ENCODE assay signal across 8 mouse cellular contexts in genomic region chr11:101211970-101212369, GRCm38 (mm10). TPM values are rescaled to one million over a fixed set of nuclear protein-coding genes. Genes with fewer than 3 reads are reported as not detected.
DNase-seq lines count a peak whose midpoint lies in the region; ATAC-seq and TF ChIP-seq lines count a peak whose summit lies in the region.

No protein-coding gene starts in this region.

- H3K27me3 ChIP-seq in liver, adult 2 months (ENCODE audit: control insufficient read depth, insufficient read depth, low read length), result no peaks in the 10 kb centered on the region
- H3K27me3 ChIP-seq in liver, embryonic 11.5 days (replicated peaks; ENCODE audit: control insufficient read depth, insufficient read depth, low read length), result no peaks in the 10 kb centered on the region

- no peaks in the 10 kb centered on the region for H3K79me2 ChIP-seq in liver, adult 2 months (ENCODE audit: control insufficient read depth, insufficient read depth, low read length)

- H3K36me3 ChIP-seq in liver, adult 2 months (ENCODE audit: control insufficient read depth, insufficient read depth, low read length), result peaks cover 47% of the 10 kb centered on the region
- H3K36me3 ChIP-seq in liver, embryonic 11.5 days (ENCODE audit: control insufficient read depth, insufficient read depth, low read length), result peaks cover 6% of the 10 kb centered on the region

- H3K4me2 ChIP-seq in liver, embryonic 11.5 days, result no peak overlapping the region

- no peak for ATAC-seq in liver, embryonic 11.5 days (replicated peaks; ENCODE audit: low FRiP score)

- H3K9ac ChIP-seq in liver, adult 2 months (ENCODE audit: low read depth, low read length), result no peak overlapping the region
- H3K9ac ChIP-seq in liver, embryonic 11.5 days (ENCODE audit: low read depth, low read length), result no peak overlapping the region

- no peak overlapping the region for H3K4me3 ChIP-seq in liver, adult 2 months (ENCODE audit: insufficient read depth, low read depth, low read length)
- no peak overlapping the region for H3K4me3 ChIP-seq in liver, embryonic 11.5 days (ENCODE audit: low read depth, low read length)

- WGBS in liver, adult 2 months, result 51% methylated on average over 3 of the region's 3 CpGs
- WGBS in liver, embryonic 11.5 days, result 47% methylated on average over 3 of the region's 3 CpGs

- H3K9me3 ChIP-seq in liver, embryonic 11.5 days (ENCODE audit: control insufficient read depth, low read length), result no peaks in the 10 kb centered on the region

- no peak overlapping the region for H3K27ac ChIP-seq in liver, adult 2 months (replicated peaks; ENCODE audit: insufficient read depth, low read depth, low read length)
- H3K27ac ChIP-seq in liver, embryonic 11.5 days (ENCODE audit: low read depth, low read length), result no peak overlapping the region

- peak; percentile 70 for DNase-seq in liver, adult 2 months (ENCODE audit: extremely low read depth, low read depth, low spot score)
- no peak for DNase-seq in liver, embryonic 11.5 days (ENCODE audit: low spot score)
- peak; percentile 60 for DNase-seq in MEL-GATA-1-ER (ENCODE audit: extremely low read depth, low read depth)
- peak; percentile 74 for DNase-seq in c-Kit-positive CD71-positive TER-119-negative erythroid progenitor cells, embryonic 14.5 days (ENCODE audit: low read depth)
- DNase-seq in hindlimb bud, embryonic 11.5 days (ENCODE audit: extremely low spot score, low read depth, low spot score), result peak; percentile 87
- DNase-seq in lung, postnatal 25 days (ENCODE audit: low spot score), result peak; percentile 86
- DNase-seq in adrenal gland, adult 18-20 months (ENCODE audit: low spot score in 2 of 2), result no peak
- no peak for DNase-seq in thymus, postnatal 25 days

- TF ChIP-seq POLR2A in liver, adult 2 months (IDR thresholded peaks at IDR 0.05; ENCODE audit: extremely low read depth, insufficient read depth, low read length), result no peak

- TF ChIP-seq CTCF in liver, adult 2 months (IDR thresholded peaks at IDR 0.05; ENCODE audit: low read depth, low read length), result peak; percentile 42

- no peaks in the 10 kb centered on the region for H3K4me1 ChIP-seq in liver, adult 2 months (ENCODE audit: control insufficient read depth, insufficient read depth, low read length)
- H3K4me1 ChIP-seq in liver, embryonic 11.5 days (replicated peaks; ENCODE audit: control insufficient read depth, insufficient read depth, low read length), result no peaks in the 10 kb centered on the region

RNA-seq across cellular contexts. Expression of gene Ezh1, which starts 14.3 kb away (rescaled TPM):
- 10.5 and 10.8 TPM in 2 replicates for total RNA-seq in liver, adult 2 months (2014; rRNA removed)
- 7.5 and 9.2 TPM in 2 replicates for polyA plus RNA-seq in liver, adult 2 months (2012; rRNA removed)
- polyA plus RNA-seq in liver, embryonic 11.5 days (2014; fragmentation: Nextera tagmentation; extraction: Ambion mirVana), result 11.8 and 12.4 TPM in 2 replicates
- total RNA-seq in adrenal gland, adult 18-20 months (2021), result 10 to 100 TPM; 29.5 to 35.6 TPM

RNA-seq across cellular contexts. Expression of gene Ramp2, which starts 33.9 kb away (rescaled TPM):
- total RNA-seq in liver, adult 2 months (2014; rRNA removed), result 4.9 and 6.6 TPM in 2 replicates
- 16.4 and 22.5 TPM in 2 replicates for polyA plus RNA-seq in liver, adult 2 months (2012; rRNA removed)
- 62.4 and 64.2 TPM in 2 replicates for polyA plus RNA-seq in liver, embryonic 11.5 days (2014; fragmentation: Nextera tagmentation; extraction: Ambion mirVana)
- 10 to 100 TPM; 38.3 to 41.4 TPM for total RNA-seq in adrenal gland, adult 18-20 months (2021)

RNA-seq across cellular contexts. Expression of gene Ccr10, which starts 36.7 kb away (rescaled TPM):
- 0.13 TPM in 1 of 2 replicates, not detected in the other for total RNA-seq in liver, adult 2 months (2014; rRNA removed)
- 0.05 and 0.13 TPM in 2 replicates for polyA plus RNA-seq in liver, adult 2 months (2012; rRNA removed)
- 0.10 TPM in 1 of 2 replicates, not detected in the other for polyA plus RNA-seq in liver, embryonic 11.5 days (2014; fragmentation: Nextera tagmentation; extraction: Ambion mirVana)
- under 1 TPM in 1 of 2 experiments, not detected in 1; 0.51 TPM for total RNA-seq in adrenal gland, adult 18-20 months (2021)

RNA-seq across cellular contexts. Expression of gene Plekhh3, which starts 40.8 kb away (rescaled TPM):
- total RNA-seq in liver, adult 2 months (2014; rRNA removed), result 3.9 and 4.0 TPM in 2 replicates
- polyA plus RNA-seq in liver, adult 2 months (2012; rRNA removed), result 10.5 and 11.5 TPM in 2 replicates
- 3.4 and 3.8 TPM in 2 replicates for polyA plus RNA-seq in liver, embryonic 11.5 days (2014; fragmentation: Nextera tagmentation; extraction: Ambion mirVana)
- total RNA-seq in adrenal gland, adult 18-20 months (2021), result 10 to 100 TPM; 24.3 to 25.6 TPM

RNA-seq across cellular contexts. Expression of gene Vps25, which starts 41.5 kb away (rescaled TPM):
- total RNA-seq in liver, adult 2 months (2014; rRNA removed), result 35.6 and 43.8 TPM in 2 replicates
- 109 and 122 TPM in 2 replicates for polyA plus RNA-seq in liver, adult 2 months (2012; rRNA removed)
- polyA plus RNA-seq in liver, embryonic 11.5 days (2014; fragmentation: Nextera tagmentation; extraction: Ambion mirVana), result 158 and 163 TPM in 2 replicates
- 100 to 1,000 TPM in 1 of 2 experiments, 10 to 100 TPM in 1; 89.3 to 113 TPM for total RNA-seq in adrenal gland, adult 18-20 months (2021)

Comparison
In these comparisons a context has a peak if more than half of its experiments do, and no peak if none do; other contexts are left out.
1. DNase-seq: peak in liver, adult 2 months (single experiment), MEL-GATA-1-ER (single experiment), c-Kit-positive CD71-positive TER-119-negative erythroid progenitor cells, embryonic 14.5 days (single experiment), hindlimb bud, embryonic 11.5 days (single experiment) and lung, postnatal 25 days (single experiment); none in liver, embryonic 11.5 days (single experiment), adrenal gland, adult 18-20 months (0 of 2) and thymus, postnatal 25 days (single experiment).